Mouse (Mus musculus): Measurements from ENCODE around the gene Hoxb7. TPM values are rescaled to one million over a fixed set of nuclear protein-coding genes. Genes with fewer than 3 reads are reported as not detected.

Gene Hoxb7
- polyA plus RNA-seq, 1 experiment from 2014 or later: not detected

- Histone ChIP-seq H3K27ac (no peak within 1 kb of the TSS), H3K9ac (no peak within 1 kb of the TSS), H3K36me3 (replicated peaks) (no peaks in the 10 kb centered on the region), H3K4me3 (replicated peaks) (no peak within 1 kb of the TSS), H3K27me3 (peaks cover 97% of the 10 kb centered on the region), H3K4me1 (no peaks in the 10 kb centered on the region), H3K4me2 (no peak within 1 kb of the TSS), H3K9me3 (no peaks in the 10 kb centered on the region)
- under 1% methylated on average over 22 of the region's 22 CpGs for WGBS
- no peak for ATAC-seq (ENCODE audit: low FRiP score)
Measured at GRCm38 (mm10) chr11:96291681-96292564, 5.5 kb downstream of the Hoxb7 start, which contains the start of gene Hoxb6. Gene Hoxb6 (plus strand): TSS chr11:96292476.

- no peaks in the 10 kb centered on the region for H3K36me3 ChIP-seq (replicated peaks)
- no peak overlapping the region for H3K4me2 ChIP-seq
- no peaks in the 10 kb centered on the region for H3K4me1 ChIP-seq
- no peak for ATAC-seq (ENCODE audit: low FRiP score)
- no peak overlapping the region for H3K4me3 ChIP-seq (replicated peaks)
- no peak overlapping the region for H3K27ac ChIP-seq
- no peak overlapping the region for H3K9ac ChIP-seq
- peaks cover 97% of the 10 kb centered on the region for H3K27me3 ChIP-seq
- H3K9me3 ChIP-seq: no peaks in the 10 kb centered on the region
- under 1% methylated on average over 12 of the region's 12 CpGs for WGBS
Measured at GRCm38 (mm10) chr11:96292565-96293301, 6.3 kb downstream of the Hoxb7 start.

GRCm38 (mm10) chr11:96293302-96293921 lies 7.0 kb downstream of the Hoxb7 start:
- Histone ChIP-seq H3K4me3 (replicated peaks) (no peak overlapping the region), H3K36me3 (replicated peaks) (no peaks in the 10 kb centered on the region), H3K9ac (no peak overlapping the region), H3K27ac (no peak overlapping the region), H3K4me2 (no peak overlapping the region), H3K9me3 (no peaks in the 10 kb centered on the region), H3K27me3 (peaks cover 97% of the 10 kb centered on the region), H3K4me1 (no peaks in the 10 kb centered on the region)
- ATAC-seq (ENCODE audit: low FRiP score): no peak
- WGBS: under 1% methylated on average over 22 of the region's 22 CpGs

GRCm38 (mm10) chr11:96294245-96295091 lies 8.0 kb downstream of the Hoxb7 start:
- ATAC-seq (ENCODE audit: low FRiP score): no peak
- under 1% methylated on average over 32 of the region's 32 CpGs for WGBS
- H3K27ac ChIP-seq: no peak overlapping the region

GRCm38 (mm10) chr11:96295092-96295835 lies 8.8 kb downstream of the Hoxb7 start:
- no peak for ATAC-seq (ENCODE audit: low FRiP score)
- Histone ChIP-seq H3K27ac (no peak overlapping the region), H3K9ac (no peak overlapping the region), H3K9me3 (no peaks in the 10 kb centered on the region), H3K36me3 (replicated peaks) (no peaks in the 10 kb centered on the region), H3K4me1 (peaks cover 4% of the 10 kb centered on the region), H3K4me2 (no peak overlapping the region), H3K4me3 (replicated peaks) (no peak overlapping the region), H3K27me3 (peaks cover 97% of the 10 kb centered on the region)
- under 1% methylated on average over 30 of the region's 30 CpGs for WGBS

More at GRCm38 (mm10) chr11:96294245-96295091, 8.0 kb downstream of the Hoxb7 start:
- Histone ChIP-seq H3K36me3 (replicated peaks) (no peaks in the 10 kb centered on the region), H3K4me1 (peaks cover 4% of the 10 kb centered on the region), H3K4me3 (replicated peaks) (no peak overlapping the region), H3K27me3 (peaks cover 97% of the 10 kb centered on the region), H3K4me2 (no peak overlapping the region), H3K9me3 (no peaks in the 10 kb centered on the region), H3K9ac (no peak overlapping the region)

GRCm38 (mm10) chr11:96296997-96297396 lies 10.6 kb downstream of the Hoxb7 start:
- whole genome bisulfite sequencing: 0% methylated on average over 2 of the region's 2 CpGs
- Histone ChIP-seq H3K27me3 (peaks cover 100% of the 10 kb centered on the region), H3K36me3 (replicated peaks) (no peaks in the 10 kb centered on the region), H3K9ac (no peak overlapping the region), H3K9me3 (no peaks in the 10 kb centered on the region), H3K4me2 (no peak overlapping the region), H3K4me3 (replicated peaks) (no peak overlapping the region), H3K27ac (no peak overlapping the region), H3K4me1 (peaks cover 6% of the 10 kb centered on the region)
- no peak for ATAC-seq (ENCODE audit: low FRiP score)

- Histone ChIP-seq H3K27ac (no peak overlapping the region), H3K4me3 (replicated peaks) (no peak overlapping the region), H3K4me2 (no peak overlapping the region), H3K9ac (no peak overlapping the region), H3K36me3 (replicated peaks) (no peaks in the 10 kb centered on the region), H3K4me1 (peaks cover 6% of the 10 kb centered on the region), H3K27me3 (peaks cover 100% of the 10 kb centered on the region), H3K9me3 (no peaks in the 10 kb centered on the region)
- 3% methylated on average over 3 of the region's 3 CpGs for WGBS
- ATAC-seq (ENCODE audit: low FRiP score): no peak
Measured at GRCm38 (mm10) chr11:96297428-96297827, 11.0 kb downstream of the Hoxb7 start.

- Histone ChIP-seq H3K4me3 (replicated peaks) (no peak overlapping the region), H3K27ac (no peak overlapping the region), H3K9me3 (no peaks in the 10 kb centered on the region), H3K36me3 (replicated peaks) (no peaks in the 10 kb centered on the region), H3K9ac (no peak overlapping the region), H3K4me2 (no peak overlapping the region), H3K27me3 (peaks cover 100% of the 10 kb centered on the region), H3K4me1 (peaks cover 7% of the 10 kb centered on the region)
- no peak for ATAC-seq (ENCODE audit: low FRiP score)
- 4% methylated on average over 11 of the region's 11 CpGs for WGBS
Measured at GRCm38 (mm10) chr11:96297968-96298635, 11.7 kb downstream of the Hoxb7 start.

GRCm38 (mm10) chr11:96298895-96299667 lies 12.7 kb downstream of the Hoxb7 start:
- no peak overlapping the region for H3K4me2 ChIP-seq
- WGBS: under 1% methylated on average over 66 of the region's 66 CpGs
- no peak overlapping the region for H3K27ac ChIP-seq

GRCm38 (mm10) chr11:96299781-96300180 lies 13.4 kb downstream of the Hoxb7 start:
- no peak overlapping the region for H3K27ac ChIP-seq
- no peak overlapping the region for H3K4me2 ChIP-seq

More at GRCm38 (mm10) chr11:96298895-96299667, 12.7 kb downstream of the Hoxb7 start:
- ATAC-seq (ENCODE audit: low FRiP score): no peak
- H3K27me3 ChIP-seq: peaks cover 100% of the 10 kb centered on the region
- no peak overlapping the region for H3K9ac ChIP-seq
- H3K4me3 ChIP-seq (replicated peaks): no peak overlapping the region; the same call in 1 of the 2 replicates
- H3K36me3 ChIP-seq (replicated peaks): no peaks in the 10 kb centered on the region
- peaks cover 15% of the 10 kb centered on the region for H3K4me1 ChIP-seq
- no peaks in the 10 kb centered on the region for H3K9me3 ChIP-seq

More at GRCm38 (mm10) chr11:96299781-96300180, 13.4 kb downstream of the Hoxb7 start:
- Histone ChIP-seq H3K9me3 (no peaks in the 10 kb centered on the region), H3K27me3 (peaks cover 100% of the 10 kb centered on the region), H3K36me3 (replicated peaks) (no peaks in the 10 kb centered on the region), H3K9ac (no peak overlapping the region), H3K4me1 (peaks cover 15% of the 10 kb centered on the region), H3K4me3 (replicated peaks) (no peak overlapping the region)
- no peak for ATAC-seq (ENCODE audit: low FRiP score)
- under 1% methylated on average over 9 of the region's 9 CpGs for WGBS
